Mouse (Mus musculus): ENCODE results near the gene Zfhx3. TPM values are rescaled to one million over a fixed set of nuclear protein-coding genes. Genes with fewer than 3 reads are reported as not detected.

Gene Zfhx3
- total and polyA plus RNA-seq, 2 experiments from 2014 or later, result 9.6 to 13.8 TPM

DNA sequence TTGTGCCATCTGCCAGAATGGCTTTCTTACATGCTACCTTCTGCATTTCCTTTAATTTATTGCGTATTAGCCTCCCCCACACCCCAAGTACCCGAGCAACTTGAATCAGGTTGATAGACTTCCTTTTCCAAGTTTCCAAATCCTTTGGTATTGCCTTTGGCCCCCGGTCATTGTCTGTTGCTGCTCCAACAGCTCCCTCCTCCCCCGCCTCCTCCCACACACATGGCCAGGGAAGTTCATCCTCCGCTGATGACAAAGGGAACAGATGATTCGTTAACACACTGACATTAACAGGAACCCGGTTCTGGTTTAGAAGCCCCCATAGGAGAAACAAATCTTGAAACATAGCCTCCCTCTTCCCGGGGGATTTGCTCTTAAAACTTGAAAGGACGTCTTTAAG is 917.5 kb downstream of the Zfhx3 start:
- Histone ChIP-seq H3K9me3 (ENCODE audit: low read length) (no peaks in the 10 kb centered on the region), H3K4me1 (ENCODE audit: insufficient read depth) (peaks cover 12% of the 10 kb centered on the region; the same call in 1 of the 2 replicates), H3K4me3 (ENCODE audit: low read depth, low read length) (no peak overlapping the region), H3K27me3 (ENCODE audit: insufficient read depth, low read length) (no peaks in the 10 kb centered on the region), H3K4me2 (ENCODE audit: low read depth) (no peak overlapping the region), H3K36me3 (ENCODE audit: insufficient read depth) (no peaks in the 10 kb centered on the region), H3K27ac (ENCODE audit: low read depth, low read length) (no peak overlapping the region), H3K9ac (no peak overlapping the region)
- TF ChIP-seq CTCF (IDR thresholded peaks at IDR 0.05; ENCODE audit: low read depth), result no peak
- WGBS, result 58% methylated on average over 9 of the region's 9 CpGs
- ATAC-seq (no peak), DNase-seq (no peak)

DNA sequence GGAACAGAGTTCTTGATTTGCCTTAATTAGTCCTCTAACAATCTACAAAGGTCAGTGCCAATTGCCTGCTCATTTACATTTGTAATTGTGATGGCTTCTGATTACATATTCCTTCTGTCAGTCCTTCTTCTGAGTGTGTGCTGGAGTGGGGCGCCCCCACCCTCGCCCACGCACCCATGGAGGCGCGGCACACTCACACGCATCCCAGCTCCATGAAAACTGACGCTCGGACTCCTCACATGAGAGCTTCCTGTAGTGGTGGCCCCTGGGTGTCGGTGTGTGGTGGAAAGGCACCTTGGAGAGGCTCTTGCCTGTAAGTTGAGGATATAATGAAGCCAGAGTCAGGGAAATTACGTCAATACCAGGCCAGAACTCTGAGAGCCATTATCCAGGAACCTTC is 921.0 kb downstream of the Zfhx3 start:
- Histone ChIP-seq H3K27me3 (ENCODE audit: insufficient read depth, low read length) (no peaks in the 10 kb centered on the region), H3K4me3 (ENCODE audit: low read depth, low read length) (no peak overlapping the region), H3K27ac (ENCODE audit: low read depth, low read length) (no peak overlapping the region), H3K9ac (no peak overlapping the region), H3K4me1 (ENCODE audit: insufficient read depth) (peaks cover 12% of the 10 kb centered on the region; the same call in 1 of the 2 replicates), H3K36me3 (ENCODE audit: insufficient read depth) (no peaks in the 10 kb centered on the region), H3K4me2 (ENCODE audit: low read depth) (no peak overlapping the region), H3K9me3 (ENCODE audit: low read length) (no peaks in the 10 kb centered on the region)
- 49% methylated on average over 10 of the region's 10 CpGs for WGBS
- no peak for TF ChIP-seq CTCF (IDR thresholded peaks at IDR 0.05; ENCODE audit: low read depth)
- DNase-seq (no peak), ATAC-seq (peak; percentile 43; the same call in 1 of the 2 replicates)

DNA sequence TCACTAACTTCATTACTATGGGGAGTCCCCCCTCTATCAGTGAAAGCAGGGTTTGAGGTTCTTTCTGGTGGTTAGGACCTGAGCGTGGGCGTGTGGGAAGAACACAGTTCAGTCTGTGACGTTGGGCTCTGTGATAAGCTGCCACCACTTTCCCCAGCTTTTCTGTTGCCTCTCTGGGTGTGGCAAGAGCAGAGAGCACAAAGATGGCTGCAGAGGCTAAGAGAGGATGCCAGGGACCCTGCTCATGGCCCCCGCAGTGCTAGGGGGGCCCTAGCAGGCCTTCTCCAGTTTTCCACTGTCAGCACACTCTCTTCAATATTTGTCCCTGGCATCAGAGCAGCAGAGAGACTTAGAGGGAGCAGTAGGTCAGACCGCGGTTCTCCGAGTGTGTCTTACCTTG is 924.0 kb downstream of the Zfhx3 start:
- Histone ChIP-seq H3K4me2 (ENCODE audit: low read depth) (no peak overlapping the region), H3K27ac (ENCODE audit: low read depth, low read length) (no peak overlapping the region), H3K36me3 (ENCODE audit: insufficient read depth) (no peaks in the 10 kb centered on the region), H3K27me3 (ENCODE audit: insufficient read depth, low read length) (no peaks in the 10 kb centered on the region), H3K4me3 (ENCODE audit: low read depth, low read length) (no peak overlapping the region), H3K9ac (no peak overlapping the region), H3K4me1 (ENCODE audit: insufficient read depth) (peaks cover 12% of the 10 kb centered on the region; the same call in 1 of the 2 replicates), H3K9me3 (ENCODE audit: low read length) (no peaks in the 10 kb centered on the region)
- 88% methylated on average over 7 of the region's 7 CpGs for WGBS
- no peak for TF ChIP-seq CTCF (IDR thresholded peaks at IDR 0.05; ENCODE audit: low read depth)
- no peak for DNase-seq
- ATAC-seq, result no peak

DNA sequence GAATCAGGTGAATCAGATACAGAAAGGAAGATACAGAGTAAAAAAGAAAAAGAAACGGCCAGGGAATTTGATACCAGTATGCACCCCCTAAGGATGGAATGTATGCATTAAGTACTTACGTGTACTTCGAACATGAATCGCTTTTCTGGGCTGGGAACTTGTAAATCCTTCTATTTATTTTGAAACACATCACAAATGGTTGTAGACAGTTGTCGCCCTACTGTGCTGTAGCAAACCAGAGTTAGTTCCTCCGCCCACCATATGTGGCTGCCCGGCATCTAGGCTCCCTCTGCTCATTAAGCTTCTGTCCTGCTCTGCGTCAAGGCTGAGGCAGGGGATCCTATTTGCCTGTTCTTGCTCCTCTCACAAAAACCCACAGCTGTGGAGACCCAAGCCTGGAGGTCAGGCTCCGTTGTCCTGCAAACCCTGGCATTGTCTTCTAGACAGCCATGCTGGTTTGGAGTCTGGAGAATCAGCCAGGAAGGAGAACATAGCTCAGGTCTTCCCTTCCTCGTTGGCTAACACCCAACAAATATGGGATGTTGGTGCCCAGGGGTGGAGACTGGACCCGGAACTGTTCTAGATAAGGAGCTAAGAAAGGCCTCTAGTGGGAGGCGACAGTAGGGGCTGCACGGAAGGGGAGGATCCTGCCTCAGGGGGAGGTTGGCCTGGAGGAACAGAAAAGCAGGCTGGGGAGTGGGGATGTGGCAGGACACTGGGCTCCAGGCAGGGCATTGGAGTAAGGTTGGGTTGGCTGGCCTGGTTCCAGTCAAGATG is 925.2 kb downstream of the Zfhx3 start:
- H3K4me1 ChIP-seq (ENCODE audit: insufficient read depth), result peaks cover 7% of the 10 kb centered on the region; the same call in 1 of the 2 replicates
- H3K36me3 ChIP-seq (ENCODE audit: insufficient read depth), result no peaks in the 10 kb centered on the region
- TF ChIP-seq CTCF (IDR thresholded peaks at IDR 0.05; ENCODE audit: low read depth), result no peak
- ATAC-seq, result no peak
- H3K9me3 ChIP-seq (ENCODE audit: low read length), result no peaks in the 10 kb centered on the region
- no peak for DNase-seq
- no peaks in the 10 kb centered on the region for H3K27me3 ChIP-seq (ENCODE audit: insufficient read depth, low read length)
- no peak overlapping the region for H3K4me2 ChIP-seq (ENCODE audit: low read depth)
- WGBS, result 79% methylated on average over 13 of the region's 13 CpGs
- no peak overlapping the region for H3K4me3 ChIP-seq (ENCODE audit: low read depth, low read length)
- H3K27ac ChIP-seq (ENCODE audit: low read depth, low read length), result no peak overlapping the region
- no peak overlapping the region for H3K9ac ChIP-seq

DNA sequence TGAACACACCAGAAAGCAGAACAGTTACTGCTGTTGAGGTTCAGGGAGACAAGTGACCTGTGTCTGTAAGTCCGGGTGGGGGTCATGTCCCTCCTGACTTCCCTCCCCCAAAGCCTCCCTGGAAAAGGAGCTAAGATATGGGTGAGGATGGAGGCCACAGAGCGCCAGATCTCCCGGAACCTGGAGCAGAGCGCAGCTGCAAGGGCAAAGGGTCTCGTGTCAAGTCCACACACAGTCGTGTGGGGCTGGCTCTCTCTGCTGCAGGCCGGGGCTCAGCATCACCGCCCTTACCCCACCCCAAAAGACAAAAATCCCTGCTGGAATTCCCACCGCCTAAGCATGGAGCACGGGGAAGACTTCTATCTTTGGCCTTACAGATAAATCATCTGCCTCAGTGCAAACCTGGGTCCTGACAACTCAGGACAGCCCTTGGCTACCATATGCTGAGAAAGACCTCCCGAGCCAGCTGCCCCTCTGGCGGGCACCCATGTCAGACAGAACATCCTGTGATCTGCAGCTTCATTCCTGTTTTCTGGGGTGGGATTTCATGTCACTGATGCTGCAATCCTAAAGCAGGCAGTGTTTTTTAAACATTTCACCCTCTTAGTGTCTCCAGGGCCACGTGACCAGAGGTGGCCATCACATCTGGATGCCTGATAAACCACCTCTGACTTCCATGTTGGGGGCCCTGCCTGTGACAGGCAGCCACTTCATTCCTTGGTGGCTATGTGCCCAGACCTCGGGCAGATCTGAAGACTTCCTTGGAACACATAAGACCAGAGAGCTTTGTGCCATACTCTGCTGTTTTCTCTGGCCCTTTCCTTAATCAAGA is 926.0 kb downstream of the Zfhx3 start:
- H3K9ac ChIP-seq, result no peak overlapping the region
- H3K27ac ChIP-seq (ENCODE audit: low read depth, low read length), result no peak overlapping the region
- H3K4me1 ChIP-seq (ENCODE audit: insufficient read depth), result no peaks in the 10 kb centered on the region
- no peaks in the 10 kb centered on the region for H3K9me3 ChIP-seq (ENCODE audit: low read length)
- H3K36me3 ChIP-seq (ENCODE audit: insufficient read depth), result no peaks in the 10 kb centered on the region
- ATAC-seq (no peak), DNase-seq (no peak)
- H3K27me3 ChIP-seq (ENCODE audit: insufficient read depth, low read length), result no peaks in the 10 kb centered on the region
- H3K4me2 ChIP-seq (ENCODE audit: low read depth), result no peak overlapping the region
- WGBS, result 80% methylated on average over 14 of the region's 14 CpGs
- TF ChIP-seq CTCF (IDR thresholded peaks at IDR 0.05; ENCODE audit: low read depth), result no peak
- no peak overlapping the region for H3K4me3 ChIP-seq (ENCODE audit: low read depth, low read length)

DNA sequence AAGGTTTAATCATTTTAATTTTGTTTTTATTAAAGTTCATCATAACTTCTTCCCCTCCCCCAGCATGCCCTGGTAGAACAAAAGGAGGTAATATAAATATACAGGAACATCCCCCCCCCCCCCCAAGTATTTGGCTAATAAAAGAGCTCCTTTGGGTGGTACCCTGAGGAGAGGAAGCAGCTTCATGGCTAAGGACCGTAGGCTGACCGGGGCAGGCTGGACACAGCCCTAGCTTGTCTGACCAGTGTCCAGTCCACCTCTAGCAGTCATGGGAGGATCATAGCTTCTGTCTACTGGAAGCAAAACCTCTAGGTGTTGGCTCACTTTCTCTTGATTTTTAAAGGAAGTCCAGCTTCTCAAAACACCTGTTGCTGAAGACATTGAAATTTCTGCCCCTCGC is 927.0 kb downstream of the Zfhx3 start:
- Histone ChIP-seq H3K27ac (ENCODE audit: low read depth, low read length) (no peak overlapping the region), H3K4me2 (ENCODE audit: low read depth) (no peak overlapping the region), H3K9me3 (ENCODE audit: low read length) (no peaks in the 10 kb centered on the region), H3K9ac (no peak overlapping the region), H3K4me3 (ENCODE audit: low read depth, low read length) (no peak overlapping the region), H3K27me3 (ENCODE audit: insufficient read depth, low read length) (no peaks in the 10 kb centered on the region), H3K36me3 (ENCODE audit: insufficient read depth) (no peaks in the 10 kb centered on the region), H3K4me1 (ENCODE audit: insufficient read depth) (no peaks in the 10 kb centered on the region)
- no peak for TF ChIP-seq CTCF (IDR thresholded peaks at IDR 0.05; ENCODE audit: low read depth)
- no peak for ATAC-seq
- 90% methylated on average over 3 of the region's 3 CpGs for WGBS
- DNase-seq, result no peak

DNA sequence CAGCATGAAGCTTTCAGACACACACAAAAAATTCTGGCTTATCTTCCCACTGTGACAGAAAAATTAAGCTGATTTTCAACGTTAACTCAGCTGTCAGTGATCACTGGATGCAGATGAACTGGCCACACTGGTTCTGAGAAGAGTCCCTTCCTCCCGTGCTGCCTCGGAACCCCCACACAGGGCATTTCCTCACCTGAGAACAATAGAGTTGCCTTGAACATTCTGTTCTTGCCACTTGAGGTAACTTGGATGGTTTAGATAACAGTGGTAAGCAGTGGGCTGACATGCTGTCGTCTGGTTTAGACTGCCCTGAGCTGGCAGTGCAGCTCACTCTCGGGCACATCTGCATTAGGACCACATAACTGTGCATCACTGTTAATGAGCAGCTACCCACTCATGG is 927.5 kb downstream of the Zfhx3 start:
- Histone ChIP-seq H3K9ac (no peak overlapping the region), H3K4me2 (ENCODE audit: low read depth) (no peak overlapping the region), H3K4me3 (ENCODE audit: low read depth, low read length) (no peak overlapping the region), H3K9me3 (ENCODE audit: low read length) (no peaks in the 10 kb centered on the region), H3K27ac (ENCODE audit: low read depth, low read length) (no peak overlapping the region), H3K27me3 (ENCODE audit: insufficient read depth, low read length) (no peaks in the 10 kb centered on the region), H3K36me3 (ENCODE audit: insufficient read depth) (no peaks in the 10 kb centered on the region), H3K4me1 (ENCODE audit: insufficient read depth) (no peaks in the 10 kb centered on the region)
- 84% methylated on average over 5 of the region's 5 CpGs for WGBS
- no peak for DNase-seq
- TF ChIP-seq CTCF (IDR thresholded peaks at IDR 0.05; ENCODE audit: low read depth), result no peak
- ATAC-seq, result no peak
